Mouse (Mus musculus): Measurements from ENCODE around the gene Snapc2.

Gene Snapc2

DNA sequence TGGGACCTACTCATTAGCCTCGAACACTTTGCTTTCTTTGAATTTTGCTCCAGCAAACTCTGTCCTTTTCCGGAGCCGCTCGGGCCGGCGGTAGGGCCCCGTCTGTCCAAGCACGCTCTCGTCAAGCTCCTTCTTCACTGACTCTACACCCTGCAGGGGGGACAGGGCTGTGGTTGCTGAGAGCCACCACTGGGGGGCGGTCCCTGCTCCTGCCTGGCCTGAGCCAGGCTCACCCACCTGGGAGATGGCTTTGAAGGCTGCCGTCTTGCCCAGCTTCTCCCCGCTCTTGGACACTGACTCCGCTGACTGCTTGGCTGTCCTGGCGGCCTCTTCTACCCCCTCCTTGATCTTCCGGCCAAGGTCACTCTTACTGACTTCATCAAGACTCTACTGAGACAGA lies 14.7 kb downstream of the Snapc2 start:
- DNase-seq (ENCODE audit: low spot score): no peak

DNA sequence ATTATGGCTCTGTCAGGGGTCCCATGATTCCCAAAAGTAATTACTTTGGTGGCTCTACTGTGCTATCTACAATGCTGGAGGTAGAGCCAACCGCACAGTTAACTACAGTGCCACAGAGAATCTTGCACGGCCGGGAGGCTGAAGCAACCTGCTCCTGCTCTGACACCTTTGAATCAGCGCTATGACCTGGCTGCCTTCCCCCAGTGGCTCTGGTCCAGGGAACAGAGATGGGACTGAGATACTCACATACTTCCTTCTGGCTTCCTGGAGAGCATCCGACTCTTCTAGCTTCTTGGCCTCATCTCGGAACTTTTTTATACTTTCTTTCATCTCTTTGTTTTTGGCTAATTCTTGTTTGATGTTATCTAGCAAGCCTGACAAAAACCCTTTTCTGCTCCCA lies 16.7 kb downstream of the Snapc2 start:
- no peak for DNase-seq (ENCODE audit: low spot score)

DNA sequence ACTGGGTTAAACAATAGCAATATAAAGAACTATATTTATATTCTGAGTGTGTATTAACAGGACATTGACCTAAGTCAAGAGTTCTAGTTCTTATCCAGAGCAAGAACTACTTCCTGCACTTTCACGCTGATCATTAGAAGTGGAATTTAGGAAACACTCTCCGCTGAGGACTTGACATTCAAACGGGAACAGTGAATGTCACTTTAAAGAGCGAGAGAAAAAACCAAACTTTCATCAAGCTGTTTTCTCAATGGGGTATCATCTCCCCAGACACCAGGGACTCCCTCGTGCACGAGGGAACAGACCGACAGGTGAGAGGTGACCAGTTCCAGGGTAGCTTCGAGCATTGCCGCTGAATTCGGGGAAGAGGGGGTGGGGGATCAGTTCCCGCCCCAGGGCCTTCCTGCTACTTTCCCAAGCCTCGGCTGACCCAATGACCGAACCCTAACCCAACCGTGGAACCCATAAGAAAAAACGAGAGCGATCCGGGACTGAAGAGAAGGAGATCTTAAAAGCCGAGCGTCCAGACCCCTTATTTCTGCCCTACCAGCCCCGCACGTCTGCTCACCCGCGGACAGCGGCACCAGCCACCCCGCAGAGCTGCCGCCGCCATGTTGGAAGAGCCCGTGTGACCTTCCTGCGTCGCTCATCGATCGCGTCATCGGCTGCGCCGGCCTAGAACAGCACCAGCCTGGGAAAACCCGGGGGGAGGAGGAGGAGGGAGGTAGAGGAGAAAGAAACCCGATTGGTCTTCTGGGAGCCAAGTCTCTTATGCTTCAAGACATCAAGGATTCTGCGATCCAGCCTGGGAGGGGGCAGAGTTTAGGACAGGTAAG lies 22.6 kb downstream of the Snapc2 start, which contains the start of gene Timm44:
Gene Timm44, minus strand, starts transcription at position 639 of the 836 bp plus-strand sequence.
- DNase-seq (ENCODE audit: low spot score): peak; percentile 96

DNA sequence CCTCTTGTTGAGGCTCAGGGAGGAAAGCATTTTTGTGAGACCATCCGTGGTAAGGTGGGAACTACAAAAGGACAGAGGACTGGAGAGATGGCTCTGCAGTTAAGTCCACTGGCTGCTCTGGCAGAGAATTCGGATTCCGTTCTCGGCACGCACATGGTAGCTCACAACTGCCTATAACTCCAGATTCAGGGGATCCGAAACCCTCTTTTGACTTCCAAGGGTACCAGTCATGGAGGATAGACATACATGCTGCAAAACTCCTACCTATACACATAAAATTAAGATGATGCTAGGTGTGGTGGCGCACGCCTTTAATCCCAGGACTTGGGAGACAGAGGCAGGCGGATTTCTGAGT lies 23.2 kb downstream of the Snapc2 start:
- DNase-seq (ENCODE audit: low spot score): no peak

DNA sequence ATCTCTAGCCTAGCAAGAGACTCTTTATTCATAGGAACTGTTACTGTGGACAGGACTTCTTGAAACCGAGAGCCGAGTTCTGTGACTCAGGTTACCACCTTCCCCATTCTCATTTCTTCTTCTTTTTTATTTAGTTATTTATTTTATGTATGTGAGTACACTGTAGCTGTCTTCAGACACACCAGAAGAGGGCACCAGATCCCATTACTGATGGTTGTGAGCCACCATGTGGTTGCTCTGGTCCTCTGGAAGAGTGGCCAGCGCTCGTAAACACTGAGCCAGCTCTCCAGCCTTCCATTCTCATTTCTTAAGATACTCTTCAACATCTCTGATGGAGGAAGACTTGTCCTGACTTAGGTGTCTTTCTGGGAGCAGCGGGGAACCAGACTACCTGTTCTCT lies 39.9 kb downstream of the Snapc2 start:
- DNase-seq (ENCODE audit: low spot score): no peak

DNA sequence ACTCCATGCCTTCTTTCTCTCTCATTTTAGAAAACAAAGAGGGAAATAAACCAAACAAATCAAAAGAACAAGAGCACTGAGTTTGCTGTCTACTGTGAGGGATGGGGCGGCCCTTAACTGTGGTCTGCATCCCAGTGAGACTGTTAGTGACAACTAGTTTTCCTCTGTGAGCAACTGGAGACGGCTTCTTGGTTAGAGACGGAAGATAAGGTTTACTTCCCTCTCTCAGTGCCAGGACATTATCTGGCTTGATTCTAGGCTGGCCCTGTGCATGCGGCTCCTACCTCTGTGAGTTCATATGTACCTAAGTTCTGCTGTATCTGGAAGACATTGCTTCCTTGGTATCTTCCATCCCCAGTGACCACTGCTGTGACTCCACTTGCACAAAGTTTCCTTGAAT lies 44.9 kb downstream of the Snapc2 start:
- no peak for DNase-seq (ENCODE audit: low spot score)

DNA sequence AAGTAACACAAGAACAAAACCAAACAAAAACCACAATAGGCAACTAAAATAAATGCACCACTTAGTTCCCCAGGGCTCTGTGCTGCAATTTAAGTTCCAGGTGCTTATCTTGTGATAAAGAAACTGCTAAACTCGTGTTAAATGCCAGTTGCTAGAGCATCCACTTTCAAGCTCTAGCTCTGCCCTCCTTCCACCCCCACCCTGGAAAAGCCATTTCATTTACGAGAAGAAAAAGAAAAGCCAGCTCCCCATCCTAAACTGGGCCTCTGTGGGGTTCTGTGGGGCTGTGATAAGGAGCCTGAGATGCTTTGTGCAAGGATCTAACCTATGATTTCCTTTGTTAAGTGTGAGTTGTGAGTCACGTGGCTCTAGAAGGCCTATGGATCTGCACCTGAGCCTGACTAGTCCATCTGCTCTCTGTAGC lies 51.3 kb downstream of the Snapc2 start:
- no peak for DNase-seq (ENCODE audit: low spot score)
